Mouse (Mus musculus) heart, adult 2 months (tissue): Measurements from ENCODE around the gene Wdr38. TPM values are rescaled to one million over a fixed set of nuclear protein-coding genes. Genes with fewer than 3 reads are reported as not detected.
"Not testable (repeated sequence)": the region's sequence is repeated elsewhere in the genome, so short reads cannot be mapped to it uniquely, and the experiment has no call there.

Source experiments
- DNase-seq, 2 experiments: peaks; one replicate each; pipeline ENCODE4 v3.0.0; 2021
- H3K27ac ChIP-seq: fragments of 200-600 bp; 2 replicates; pipeline ENCODE4 v1.8.1; 2022
- H3K27me3 ChIP-seq: fragments of 200-500 bp; 2 replicates; pipeline ENCODE4 v1.6.1; 2012; ENCODE audit warnings: mild to moderate bottlenecking, low read length, inconsistent platforms, mixed read lengths; ENCODE audit not compliant: control insufficient read depth, insufficient read depth
- H3K36me3 ChIP-seq: fragments of 200-500 bp; 2 replicates; pipeline ENCODE4 v1.6.1; 2012; ENCODE audit warnings: low read length, inconsistent platforms; ENCODE audit not compliant: control insufficient read depth, insufficient read depth
- H3K4me1 ChIP-seq: fragments of 200-500 bp; 2 replicates; pipeline ENCODE4 v1.6.1; 2011; ENCODE audit warnings: low read length; ENCODE audit not compliant: control insufficient read depth, insufficient read depth
- H3K4me3 ChIP-seq: fragments of 200-600 bp; 2 replicates; pipeline ENCODE4 v1.8.1; 2022
- H3K79me2 ChIP-seq: fragments of 200-500 bp; replicated peaks from 2 replicates; pipeline ENCODE4 v1.6.1; 2012; ENCODE audit warnings: mild to moderate bottlenecking, inconsistent platforms, low read length, moderate library complexity, mixed read lengths; ENCODE audit not compliant: control insufficient read depth, insufficient read depth
- H3K9ac ChIP-seq: fragments of 200-500 bp; 2 replicates; pipeline ENCODE4 v1.6.1; 2012; ENCODE audit warnings: low read depth, mild to moderate bottlenecking, control low read depth, inconsistent platforms, low read length, mixed read lengths
- CTCF ChIP-seq: fragments of 200-600 bp; IDR thresholded peaks from 2 replicates; pipeline ENCODE4 v1.8.1; 2022; ENCODE audit warnings: antibody characterized with exemption, mild to moderate bottlenecking, moderate library complexity
- EP300 ChIP-seq: fragments of 200-500 bp; IDR thresholded peaks from 2 replicates; pipeline ENCODE4 v1.6.1; 2011; ENCODE audit warnings: low read depth, low read length, control low read depth; ENCODE audit not compliant: insufficient read depth
- POLR2A ChIP-seq: fragments of 200-500 bp; IDR thresholded peaks from 2 replicates; pipeline ENCODE4 v1.6.1; 2011; ENCODE audit warnings: mild to moderate bottlenecking, low read depth, low read length, control low read depth; ENCODE audit not compliant: insufficient read depth
- WGBS: fragments of 180-500 bp; shearing (Covaris S2); methylation state at CpG from one replicate; pipeline ENCODE4 v1.1.7; 2018; 5-methylcytosine and 5-hydroxymethylcytosine counted together
- intact Hi-C: fragments of 180-260 bp; cut with DNase I; formaldehyde crosslinking; loops from one replicate; pipeline ENCODE4 v1.15.1; 2025
- polyA plus RNA-seq: library from polyadenylated mRNA; depleted of rRNA; stranded (reverse); fragments of >200 nt; gene quantifications from 2 replicates; pipeline ENCODE4 v1.2.3, GENCODE M21; 2012
- total RNA-seq, 2 experiments: library from RNA; stranded (reverse); gene quantifications; 2 replicates each; pipeline ENCODE4 v1.2.3; 2021

Wdr38 gene
- total and polyA plus RNA-seq, 3 experiments, result 0.20 to 0.59 TPM; not detected in 1

DNA sequence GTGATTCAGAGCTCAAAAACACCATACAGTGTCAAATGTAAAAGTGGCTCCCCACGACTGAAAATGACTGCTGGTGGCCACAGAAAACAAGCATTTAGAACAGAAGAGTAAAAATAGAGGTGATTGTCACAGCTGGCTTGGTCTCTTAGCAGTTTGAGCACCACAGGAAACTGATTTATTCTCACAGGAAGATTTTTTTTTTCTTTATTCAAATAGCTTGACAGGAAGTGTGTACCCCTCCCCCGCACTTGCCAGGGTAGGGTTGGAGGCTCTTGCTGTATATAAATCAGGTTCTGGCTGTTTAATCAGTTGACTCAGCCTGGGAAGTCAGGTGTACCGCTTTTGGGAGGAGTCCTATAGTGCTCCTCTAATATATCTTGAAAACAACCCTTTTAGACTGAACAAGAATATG, 11.7 kb downstream of the Wdr38 start:
- no peak for TF ChIP-seq POLR2A
- no peak for TF ChIP-seq EP300
- TF ChIP-seq CTCF, result no peak
- peaks cover 1% of the 10 kb centered on the region; the same call in 1 of the 2 replicates for H3K79me2 ChIP-seq
- H3K27me3 ChIP-seq, result no peaks in the 10 kb centered on the region
- H3K4me1 ChIP-seq, result peaks cover 18% of the 10 kb centered on the region
- peak overlapping the region; percentile 96 for H3K9ac ChIP-seq
- intact Hi-C loops, result loop anchor here (5.0 to 10.0 kb wide), 2 partner anchors 58 to 364 kb away; partner anchors contain the start of genes Golga1 and Psmb7
- H3K4me3 ChIP-seq, result peak overlapping the region; percentile 93
- 12% methylated on average over 3 of the region's 3 CpGs for WGBS
- H3K27ac ChIP-seq, result peak overlapping the region; percentile 97
- H3K36me3 ChIP-seq, result peaks cover 31% of the 10 kb centered on the region
- peak in 1 of 2 experiments; percentile 54 for DNase-seq

DNA sequence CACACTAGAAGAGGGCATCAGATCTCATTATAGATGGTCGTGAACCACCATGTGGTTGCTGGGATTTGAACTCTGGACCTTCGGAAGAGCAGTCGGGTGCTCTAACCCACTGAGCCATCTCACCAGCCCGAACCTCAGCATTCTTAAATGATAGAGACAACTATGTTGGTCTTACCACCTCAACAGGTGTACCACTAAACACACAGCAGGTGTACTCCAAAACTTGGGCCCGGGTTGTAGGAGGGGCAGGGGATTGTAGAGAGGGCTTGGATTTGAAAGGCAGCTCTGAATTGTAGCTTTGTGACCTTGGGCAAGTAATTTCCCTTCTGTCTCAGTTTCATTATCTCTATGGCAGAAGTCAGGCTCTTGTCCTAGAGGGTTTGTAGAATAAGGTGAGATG, 12.9 kb downstream of the Wdr38 start:
- DNase-seq, H3K4me3 ChIP-seq, H3K79me2 ChIP-seq, intact Hi-C loops, H3K9ac ChIP-seq, H3K27me3 ChIP-seq: not testable (repeated sequence)
- H3K27ac ChIP-seq, result peak overlapping the region; percentile 84
- peaks cover 18% of the 10 kb centered on the region for H3K4me1 ChIP-seq
- 95% methylated on average over 5 of the region's 5 CpGs for WGBS
- H3K36me3 ChIP-seq, result peaks cover 28% of the 10 kb centered on the region

DNA sequence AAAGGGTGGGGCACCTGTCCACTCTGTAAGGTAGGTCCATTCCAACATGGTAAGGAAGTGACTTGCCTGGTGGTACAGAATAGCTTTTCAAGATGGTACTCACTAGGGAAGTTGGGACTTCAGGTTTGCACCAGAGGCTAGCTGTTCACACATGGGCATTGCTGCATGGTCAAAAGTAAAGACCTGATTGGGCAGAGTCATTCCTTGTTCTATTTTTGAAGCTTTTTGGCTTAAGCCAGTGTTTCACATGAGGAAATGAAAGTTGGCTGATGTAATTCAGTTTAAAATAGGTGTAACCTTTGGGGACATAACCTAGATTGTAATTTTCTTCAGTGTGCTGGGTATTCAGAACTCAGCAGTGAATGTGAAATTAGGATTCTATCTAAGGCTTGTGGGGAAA, 14.0 kb downstream of the Wdr38 start:
- peaks cover 15% of the 10 kb centered on the region for H3K4me1 ChIP-seq
- H3K27ac ChIP-seq, result peak overlapping the region; percentile 84
- no peaks in the 10 kb centered on the region for H3K27me3 ChIP-seq
- no peak overlapping the region for H3K4me3 ChIP-seq
- peak in 1 of 2 experiments; percentile 32 for DNase-seq
- intact Hi-C loops, result no loop called here
- TF ChIP-seq EP300, result no peak
- no peak for TF ChIP-seq POLR2A
- no peak for TF ChIP-seq CTCF
- H3K9ac ChIP-seq, result peak overlapping the region; percentile 44
- peaks cover 28% of the 10 kb centered on the region for H3K36me3 ChIP-seq
- peaks cover 1% of the 10 kb centered on the region; the same call in 1 of the 2 replicates for H3K79me2 ChIP-seq

DNA sequence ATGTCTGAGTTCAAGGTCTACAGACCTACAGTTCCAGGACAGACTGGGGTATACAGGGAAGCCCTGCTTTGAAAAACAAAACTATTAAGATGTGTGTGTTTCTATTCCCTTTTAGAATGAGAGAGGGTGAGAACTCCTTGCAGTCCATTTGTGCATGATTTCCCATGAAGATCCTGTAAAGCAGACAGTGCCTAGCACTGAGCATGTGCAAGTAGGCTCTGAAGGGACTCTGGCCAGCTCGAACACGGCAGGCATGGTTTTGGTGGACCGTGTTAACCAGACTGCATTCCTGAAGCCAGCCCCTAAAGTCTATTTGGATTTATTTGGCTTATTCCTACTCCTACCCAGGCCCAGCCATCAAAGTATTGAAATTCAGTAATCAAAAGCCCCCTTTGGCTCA, 14.7 kb downstream of the Wdr38 start:
- peaks cover 1% of the 10 kb centered on the region; the same call in 1 of the 2 replicates for H3K79me2 ChIP-seq
- TF ChIP-seq POLR2A (no peak), CTCF (no peak), EP300 (no peak)
- WGBS, result 59% methylated on average over 3 of the region's 3 CpGs
- peaks cover 15% of the 10 kb centered on the region for H3K4me1 ChIP-seq
- peak overlapping the region; percentile 44 for H3K9ac ChIP-seq
- H3K27ac ChIP-seq, result peak overlapping the region; percentile 84
- H3K36me3 ChIP-seq, result peaks cover 28% of the 10 kb centered on the region
- DNase-seq, result no peak
- H3K27me3 ChIP-seq, result no peaks in the 10 kb centered on the region
- no peak overlapping the region for H3K4me3 ChIP-seq
- intact Hi-C loops, result no loop called here

DNA sequence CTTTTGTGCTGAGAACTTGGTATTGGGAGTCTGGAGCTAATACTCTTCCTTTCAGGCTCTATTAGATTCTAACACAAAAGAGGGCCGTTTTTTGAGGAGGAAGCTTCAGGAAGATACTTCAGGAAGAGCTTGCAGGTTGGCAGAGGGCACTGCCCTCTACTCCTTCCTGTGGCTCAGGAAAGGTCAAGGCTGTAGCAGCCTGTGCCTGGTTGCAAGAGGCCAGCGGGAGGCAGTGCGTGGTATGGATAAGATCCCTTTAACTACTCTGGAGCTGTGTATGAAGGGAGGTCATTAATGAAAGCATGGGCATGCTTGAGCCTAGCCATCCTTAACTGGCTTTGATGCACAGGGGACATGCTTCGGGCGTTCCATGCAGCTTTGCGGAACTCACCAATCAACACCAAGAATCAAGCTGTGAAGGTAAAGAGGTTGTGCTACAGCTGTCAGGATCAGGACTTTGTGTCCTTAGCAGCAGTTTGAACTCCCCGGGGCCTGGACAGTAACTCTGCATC, 15.5 kb downstream of the Wdr38 start:
- intact Hi-C loops, result no loop called here
- TF ChIP-seq CTCF (no peak), EP300 (no peak), POLR2A (no peak)
- H3K27ac ChIP-seq, result no peak overlapping the region; the same call in 1 of the 2 replicates
- H3K4me1 ChIP-seq, result peaks cover 15% of the 10 kb centered on the region
- H3K27me3 ChIP-seq, result no peaks in the 10 kb centered on the region
- no peak overlapping the region for H3K4me3 ChIP-seq
- 75% methylated on average over 7 of the region's 7 CpGs for WGBS
- DNase-seq, result no peak
- peaks cover 30% of the 10 kb centered on the region for H3K36me3 ChIP-seq
- H3K9ac ChIP-seq, result no peak overlapping the region
- peaks cover 1% of the 10 kb centered on the region; the same call in 1 of the 2 replicates for H3K79me2 ChIP-seq

DNA sequence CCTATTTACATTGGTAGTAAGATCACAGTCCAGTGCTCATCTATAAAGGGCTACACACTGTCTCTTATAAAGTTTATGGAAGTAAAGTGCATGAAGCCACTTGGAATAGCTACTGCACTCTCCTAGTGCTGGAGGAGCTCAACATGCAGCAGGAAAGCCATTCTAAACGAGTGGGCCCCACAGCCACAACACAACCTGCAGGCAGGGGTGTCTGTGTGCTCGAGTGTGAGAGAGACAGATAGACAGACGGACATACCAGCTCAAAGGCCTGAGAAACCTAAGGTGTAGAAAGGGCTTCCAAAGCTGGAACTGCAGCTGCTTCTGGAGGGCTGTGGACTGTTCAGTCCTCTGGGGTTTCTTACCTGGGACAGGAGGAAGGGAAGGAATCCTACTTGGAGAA, 19.3 kb downstream of the Wdr38 start:
- intact Hi-C loops, result no loop called here
- peaks cover 6% of the 10 kb centered on the region for H3K4me1 ChIP-seq
- WGBS, result 77% methylated on average over 3 of the region's 3 CpGs
- H3K36me3 ChIP-seq, result peaks cover 15% of the 10 kb centered on the region
- no peaks in the 10 kb centered on the region for H3K79me2 ChIP-seq
- H3K4me3 ChIP-seq, result no peak overlapping the region
- H3K27ac ChIP-seq, result no peak overlapping the region
- TF ChIP-seq POLR2A, result no peak
- TF ChIP-seq EP300, result no peak
- TF ChIP-seq CTCF, result no peak
- H3K27me3 ChIP-seq, result no peaks in the 10 kb centered on the region
- H3K9ac ChIP-seq, result no peak overlapping the region
- no peak for DNase-seq

DNA sequence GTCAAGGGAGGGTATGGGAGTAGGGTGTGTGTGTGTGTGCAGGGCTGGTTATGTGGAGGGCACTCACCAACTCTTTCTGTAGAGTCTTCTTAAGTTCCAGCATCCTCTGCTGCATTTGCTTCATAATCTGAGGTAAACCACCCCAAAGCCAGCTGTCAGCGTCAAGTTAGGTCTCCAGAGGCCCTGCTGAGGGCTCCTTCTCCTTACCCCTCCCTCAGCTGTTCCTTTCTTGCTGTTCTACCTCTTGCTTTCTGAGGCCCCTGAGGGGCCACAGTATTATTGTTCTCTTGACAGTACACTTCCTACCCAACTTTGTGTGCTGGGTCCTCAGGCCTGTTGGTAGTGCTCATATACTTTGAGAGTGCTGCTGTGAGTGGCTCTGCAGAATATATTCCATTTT, 22.7 kb downstream of the Wdr38 start:
- TF ChIP-seq POLR2A (no peak), CTCF (no peak), EP300 (no peak)
- Histone ChIP-seq H3K9ac (no peak overlapping the region), H3K4me3 (no peak overlapping the region), H3K27me3 (no peaks in the 10 kb centered on the region), H3K36me3 (peaks cover 7% of the 10 kb centered on the region; the same call in 1 of the 2 replicates), H3K27ac (no peak overlapping the region), H3K79me2 (no peaks in the 10 kb centered on the region), H3K4me1 (no peaks in the 10 kb centered on the region)
- intact Hi-C loops, result no loop called here
- 89% methylated on average over 1 of the region's 1 CpGs for WGBS
- DNase-seq, result no peak
